21 mouse cellular contexts compared by ENCODE assay signal in the genomic region with DNA sequence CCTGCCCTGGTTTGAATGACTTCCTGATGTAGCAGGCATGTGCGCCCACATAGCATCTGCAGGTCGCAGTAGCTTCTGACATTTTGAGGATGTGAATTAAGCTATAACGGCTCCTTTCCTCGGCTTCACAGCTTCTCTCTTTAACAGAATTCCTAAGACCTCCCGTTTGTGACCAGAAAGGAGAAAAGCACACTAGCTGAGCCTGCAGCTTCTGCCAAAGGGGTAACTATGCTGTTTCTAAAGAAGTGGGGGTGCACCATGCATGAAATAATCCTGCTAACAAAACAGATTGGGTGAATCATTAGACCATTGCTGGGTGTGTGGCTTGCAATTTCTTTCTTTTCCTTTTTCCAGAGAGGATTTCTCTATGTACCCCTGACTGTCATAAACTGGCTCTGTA. TPM values are rescaled to one million over a fixed set of nuclear protein-coding genes. Genes with fewer than 3 reads are reported as not detected.
DNase-seq lines count a peak whose midpoint lies in the region; ATAC-seq and TF ChIP-seq lines count a peak whose summit lies in the region.
"Had no signal": no experiment of that assay in that cellular context is flagged by ENCODE, and none has a peak within 500 bp of the region (broad histone marks: within the 10 kb centered on the region; RNA-seq: fewer than 3 reads in every experiment).

No protein-coding gene starts in this region.

- H3K9me3 ChIP-seq in forebrain, postnatal 0 days (ENCODE audit: low read length), result no peaks in the 10 kb centered on the region
- no peaks in the 10 kb centered on the region for H3K9me3 ChIP-seq in forebrain, embryonic 13.5 days (replicated peaks)
- H3K9me3 ChIP-seq in hindbrain, postnatal 0 days (ENCODE audit: low read length), result no peaks in the 10 kb centered on the region
- no peaks in the 10 kb centered on the region for H3K9me3 ChIP-seq in hindbrain, embryonic 11.5 days (ENCODE audit: control insufficient read depth, low read length)
- H3K9me3 ChIP-seq: embryonic facial prominence, embryonic 15.5 days; forebrain, embryonic 10.5 days; forebrain, embryonic 15.5 days; heart, embryonic 13.5 days had no signal

- H3K4me2 ChIP-seq in forebrain, postnatal 0 days (ENCODE audit: low read depth), result no peak overlapping the region
- no peak overlapping the region for H3K4me2 ChIP-seq in forebrain, embryonic 13.5 days
- H3K4me2 ChIP-seq in hindbrain, postnatal 0 days (ENCODE audit: low read depth, low read length), result no peak overlapping the region
- H3K4me2 ChIP-seq in hindbrain, embryonic 11.5 days (replicated peaks; ENCODE audit: low read depth, low read length), result no peak overlapping the region
- H3K4me2 ChIP-seq: embryonic facial prominence, embryonic 15.5 days; forebrain, embryonic 15.5 days; heart, embryonic 13.5 days had no signal

- H3K27me3 ChIP-seq in forebrain, postnatal 0 days (ENCODE audit: insufficient read depth, low read length), result no peaks in the 10 kb centered on the region
- H3K27me3 ChIP-seq in forebrain, embryonic 13.5 days, result no peaks in the 10 kb centered on the region
- H3K27me3 ChIP-seq in hindbrain, postnatal 0 days (ENCODE audit: insufficient read depth, low read length), result no peaks in the 10 kb centered on the region
- no peaks in the 10 kb centered on the region for H3K27me3 ChIP-seq in hindbrain, embryonic 11.5 days (ENCODE audit: control insufficient read depth, insufficient read depth, low read length)
- H3K27me3 ChIP-seq: embryonic facial prominence, embryonic 15.5 days; forebrain, embryonic 15.5 days; heart, embryonic 13.5 days had no signal

- DNase-seq in forebrain, postnatal 0 days, result no peak
- peak; percentile 28 for DNase-seq in hindbrain, postnatal 0 days (ENCODE audit: low spot score)
- no peak for DNase-seq in hindbrain, embryonic 11.5 days (ENCODE audit: low spot score)
- peak; percentile 27 for DNase-seq in brain, adult 2 months (ENCODE audit: low read depth, low spot score)
- DNase-seq in layer of hippocampus, adult 9-10 months (ENCODE audit: low spot score), result peak; percentile 17
- no peak for DNase-seq in B cell, adult 2 months
- no peak for DNase-seq in embryo, embryonic 9.5 days (ENCODE audit: extremely low spot score)
- DNase-seq: adrenal gland, adult 2 months; adrenal gland, postnatal 25 days; cerebellum, adult 2 months; gastrocnemius, adult 2 months; gastrocnemius, postnatal 25 days; heart, postnatal 36 days had no signal

- no peak overlapping the region for H3K4me3 ChIP-seq in forebrain, postnatal 0 days (ENCODE audit: low read depth, low read length)
- no peak overlapping the region for H3K4me3 ChIP-seq in forebrain, embryonic 13.5 days
- H3K4me3 ChIP-seq in hindbrain, postnatal 0 days (ENCODE audit: low read length), result no peak overlapping the region
- H3K4me3 ChIP-seq in hindbrain, embryonic 11.5 days (ENCODE audit: low read depth, low read length), result no peak overlapping the region
- H3K4me3 ChIP-seq: embryonic facial prominence, embryonic 15.5 days; erythroblast, embryonic 14.5 days; forebrain, embryonic 10.5 days; forebrain, embryonic 15.5 days; gastrocnemius, adult 2 months; heart, embryonic 13.5 days had no signal

- no peak for TF ChIP-seq CTCF in forebrain, postnatal 0 days (IDR thresholded peaks at IDR 0.05; ENCODE audit: low read depth)
- no peak for TF ChIP-seq CTCF in hindbrain, postnatal 0 days (IDR thresholded peaks at IDR 0.05; ENCODE audit: low read depth)

- H3K4me1 ChIP-seq in forebrain, postnatal 0 days (ENCODE audit: insufficient read depth), result no peaks in the 10 kb centered on the region
- H3K4me1 ChIP-seq in forebrain, embryonic 13.5 days, result no peaks in the 10 kb centered on the region
- H3K4me1 ChIP-seq in hindbrain, postnatal 0 days (ENCODE audit: insufficient read depth, low read length), result no peaks in the 10 kb centered on the region
- no peaks in the 10 kb centered on the region for H3K4me1 ChIP-seq in hindbrain, embryonic 11.5 days (replicated peaks; ENCODE audit: control insufficient read depth, insufficient read depth, low read length)
- H3K4me1 ChIP-seq: forebrain, embryonic 10.5 days had no signal

- H3K36me3 ChIP-seq in forebrain, postnatal 0 days (ENCODE audit: insufficient read depth), result no peaks in the 10 kb centered on the region
- no peaks in the 10 kb centered on the region for H3K36me3 ChIP-seq in forebrain, embryonic 13.5 days (ENCODE audit: poor library complexity, severe bottlenecking)
- no peaks in the 10 kb centered on the region for H3K36me3 ChIP-seq in hindbrain, postnatal 0 days (ENCODE audit: insufficient read depth, low read length)
- no peaks in the 10 kb centered on the region for H3K36me3 ChIP-seq in hindbrain, embryonic 11.5 days (ENCODE audit: control insufficient read depth, insufficient read depth, low read length)
- H3K36me3 ChIP-seq: embryonic facial prominence, embryonic 15.5 days; forebrain, embryonic 10.5 days; forebrain, embryonic 15.5 days; heart, embryonic 13.5 days had no signal

- H3K9ac ChIP-seq in forebrain, postnatal 0 days, result no peak overlapping the region
- no peak overlapping the region for H3K9ac ChIP-seq in forebrain, embryonic 13.5 days
- H3K9ac ChIP-seq in hindbrain, postnatal 0 days (replicated peaks; ENCODE audit: low read length), result no peak overlapping the region
- no peak overlapping the region for H3K9ac ChIP-seq in hindbrain, embryonic 11.5 days (ENCODE audit: low read depth, low read length)
- H3K9ac ChIP-seq: embryonic facial prominence, embryonic 15.5 days; forebrain, embryonic 15.5 days; heart, embryonic 13.5 days had no signal

- WGBS in forebrain, postnatal 0 days, result 43% methylated on average over 5 of the region's 5 CpGs
- 71% methylated on average over 5 of the region's 5 CpGs for WGBS in forebrain, embryonic 13.5 days
- WGBS in hindbrain, postnatal 0 days, result 31% methylated on average over 5 of the region's 5 CpGs
- 67% methylated on average over 5 of the region's 5 CpGs for WGBS in hindbrain, embryonic 11.5 days

- peak; percentile 16; the same call in 1 of the 2 replicates for ATAC-seq in forebrain, postnatal 0 days
- no peak for ATAC-seq in forebrain, embryonic 13.5 days
- no peak for ATAC-seq in hindbrain, postnatal 0 days
- no peak for ATAC-seq in hindbrain, embryonic 11.5 days (ENCODE audit: low FRiP score)
- ATAC-seq: forebrain, embryonic 15.5 days; hindbrain, embryonic 16.5 days had no signal

- no peak overlapping the region for H3K27ac ChIP-seq in forebrain, postnatal 0 days (ENCODE audit: low read depth, low read length)
- no peak overlapping the region for H3K27ac ChIP-seq in forebrain, embryonic 13.5 days
- H3K27ac ChIP-seq in hindbrain, postnatal 0 days, result peak overlapping the region; percentile 48; the same call in 1 of the 2 replicates
- H3K27ac ChIP-seq in hindbrain, embryonic 11.5 days (ENCODE audit: low read depth, low read length), result no peak overlapping the region
- H3K27ac ChIP-seq: embryonic facial prominence, embryonic 15.5 days; forebrain, embryonic 10.5 days; forebrain, embryonic 15.5 days; gastrocnemius, adult 2 months; heart, embryonic 13.5 days had no signal

RNA-seq across cellular contexts. Expression of gene Tfam, which starts 37.1 kb away (rescaled TPM):
- total RNA-seq in forebrain, postnatal 0 days (2014; rRNA removed), result 25.1 and 50.9 TPM in 2 replicates
- polyA plus RNA-seq in forebrain, postnatal 0 days (2015; fragmentation: Nextera tagmentation; extraction: Ambion mirVana), result 46.9 and 47.7 TPM in 2 replicates
- 75.8 and 78.5 TPM in 2 replicates for polyA plus RNA-seq in forebrain, embryonic 13.5 days (2015; fragmentation: Nextera tagmentation; extraction: Ambion mirVana)
- total RNA-seq in hindbrain, postnatal 0 days (2014; rRNA removed), result 13.1 and 14.4 TPM in 2 replicates
- 39.0 and 39.1 TPM in 2 replicates for polyA plus RNA-seq in hindbrain, postnatal 0 days (2015; fragmentation: Nextera tagmentation; extraction: Ambion mirVana)
- 93.9 and 101 TPM in 2 replicates for polyA plus RNA-seq in hindbrain, embryonic 11.5 days (2014; fragmentation: Nextera tagmentation; extraction: Ambion mirVana)

RNA-seq across cellular contexts. Expression of gene Bicc1, which starts 41.5 kb away (rescaled TPM):
- total RNA-seq in forebrain, postnatal 0 days (2014; rRNA removed), result 3.1 and 5.2 TPM in 2 replicates
- polyA plus RNA-seq in forebrain, postnatal 0 days (2015; fragmentation: Nextera tagmentation; extraction: Ambion mirVana), result 3.4 and 4.6 TPM in 2 replicates
- 2.2 and 2.7 TPM in 2 replicates for polyA plus RNA-seq in forebrain, embryonic 13.5 days (2015; fragmentation: Nextera tagmentation; extraction: Ambion mirVana)
- total RNA-seq in hindbrain, postnatal 0 days (2014; rRNA removed), result 2.9 and 5.1 TPM in 2 replicates
- 5.2 and 6.5 TPM in 2 replicates for polyA plus RNA-seq in hindbrain, postnatal 0 days (2015; fragmentation: Nextera tagmentation; extraction: Ambion mirVana)
- polyA plus RNA-seq in hindbrain, embryonic 11.5 days (2014; fragmentation: Nextera tagmentation; extraction: Ambion mirVana), result 8.4 and 9.4 TPM in 2 replicates
- total RNA-seq: granulocyte monocyte progenitor cell, adult 5-6 weeks had no signal
- polyA plus RNA-seq: erythroblast, embryonic 14.5 days had no signal

Comparison
In these comparisons a context has a peak if more than half of its experiments do, and no peak if none do; other contexts are left out.
1. DNase-seq: peak in hindbrain, postnatal 0 days (single experiment), brain, adult 2 months (single experiment) and layer of hippocampus, adult 9-10 months (single experiment); none in forebrain, postnatal 0 days (single experiment), hindbrain, embryonic 11.5 days (single experiment), B cell, adult 2 months (0 of 2) and embryo, embryonic 9.5 days (single experiment).